Mouse (Mus musculus) lung, embryonic 15.5 days (tissue): ENCODE data around the gene Lrrc75a. TPM values are rescaled to one million over a fixed set of nuclear protein-coding genes. Genes with fewer than 3 reads are reported as not detected.

Experiments
- ATAC-seq: fragments of 200-750 bp; cut with Nextera tagmentation; 2 replicates; pipeline ENCODE4 v1.8.0; 2017; ENCODE audit warnings: moderate number of reproducible peaks, borderline replicate concordance; ENCODE audit not compliant: low FRiP score, low TSS enrichment; ENCODE audit errors: extremely low read depth
- H3K27ac ChIP-seq: fragments of 300-500 bp; sonication (generic); 2 replicates; pipeline ENCODE4 v1.5.1; 2015; ENCODE audit warnings: moderate library complexity, mild to moderate bottlenecking, inconsistent platforms
- H3K27me3 ChIP-seq: fragments of 300-500 bp; sonication (generic); 2 replicates; pipeline ENCODE4 v1.6.1; 2015; ENCODE audit warnings: inconsistent platforms
- H3K36me3 ChIP-seq: fragments of 300-500 bp; sonication (generic); 2 replicates; pipeline ENCODE4 v1.6.1; 2015; ENCODE audit warnings: inconsistent platforms
- H3K4me1 ChIP-seq: fragments of 300-500 bp; sonication (generic); 2 replicates; pipeline ENCODE4 v1.6.1; 2015; ENCODE audit warnings: inconsistent platforms
- H3K4me2 ChIP-seq: fragments of 300-500 bp; sonication (generic); 2 replicates; pipeline ENCODE4 v1.6.1; 2015; ENCODE audit warnings: inconsistent platforms, mild to moderate bottlenecking, moderate library complexity
- H3K4me3 ChIP-seq: fragments of 300-500 bp; sonication (generic); 2 replicates; pipeline ENCODE4 v1.5.1; 2015; ENCODE audit warnings: mild to moderate bottlenecking, inconsistent platforms
- H3K9ac ChIP-seq: fragments of 300-500 bp; sonication (generic); 2 replicates; pipeline ENCODE4 v1.6.1; 2015; ENCODE audit warnings: inconsistent platforms
- H3K9me3 ChIP-seq: fragments of 300-500 bp; sonication (generic); 2 replicates; pipeline ENCODE4 v1.6.1; 2016; ENCODE audit warnings: inconsistent platforms
- WGBS: fragments of 180-500 bp; shearing (Covaris S2); methylation state at CpG from one replicate; pipeline ENCODE4 v1.1.7; 2015; 5-methylcytosine and 5-hydroxymethylcytosine counted together
- polyA plus RNA-seq: library from polyadenylated mRNA; unstranded; fragments of >200 nt; fragmentation: Nextera tagmentation; extraction: Ambion mirVana; gene quantifications from 2 replicates; pipeline ENCODE4 v1.2.1, GENCODE M21; 2015

Gene Lrrc75a
- polyA plus RNA-seq, 1 experiment from 2014 or later = 12.6 TPM

GRCm38 (mm10) chr11:62557205-62557604, 91.1 kb downstream of the Lrrc75a start:
- H3K9me3 ChIP-seq = no peaks in the 10 kb centered on the region
- H3K36me3 ChIP-seq = peaks cover 23% of the 10 kb centered on the region
- 45% methylated on average over 5 of the region's 5 CpGs for WGBS
- no peak overlapping the region for H3K27ac ChIP-seq
- H3K9ac ChIP-seq = no peak overlapping the region
- no peak overlapping the region for H3K4me2 ChIP-seq
- ATAC-seq = no peak
- H3K4me1 ChIP-seq = peaks cover 24% of the 10 kb centered on the region
- H3K4me3 ChIP-seq = no peak overlapping the region
- no peaks in the 10 kb centered on the region for H3K27me3 ChIP-seq

DNA sequence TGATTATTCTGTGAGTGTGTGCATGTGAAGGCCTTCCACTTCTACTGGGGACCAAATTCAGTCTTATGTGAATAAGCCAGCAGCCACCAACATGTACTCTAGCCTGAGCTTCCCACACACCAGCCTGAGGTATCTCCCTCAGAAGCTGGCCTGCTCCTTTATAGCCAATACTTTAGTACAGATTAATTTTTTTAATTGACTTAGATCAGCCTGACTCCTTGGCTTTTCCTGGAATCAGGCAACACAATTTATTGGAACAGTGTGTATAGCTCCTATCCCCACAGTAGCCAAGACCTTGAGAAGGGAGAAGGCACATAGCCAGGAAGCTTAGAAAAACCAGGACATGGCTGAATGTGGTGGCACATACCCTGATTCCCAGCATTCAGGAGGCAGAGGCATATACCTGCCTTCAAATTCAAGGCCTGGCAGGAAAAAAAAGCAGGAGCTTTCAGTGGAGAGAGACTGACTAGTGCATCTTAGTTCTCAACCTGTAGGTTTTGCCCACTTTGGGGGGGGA, 92.4 kb downstream of the Lrrc75a start:
- H3K4me2 ChIP-seq = no peak overlapping the region
- no peak overlapping the region for H3K9ac ChIP-seq
- H3K4me1 ChIP-seq = peaks cover 24% of the 10 kb centered on the region
- no peak for ATAC-seq
- H3K27ac ChIP-seq = no peak overlapping the region
- peaks cover 23% of the 10 kb centered on the region for H3K36me3 ChIP-seq
- H3K4me3 ChIP-seq = no peak overlapping the region
- no peaks in the 10 kb centered on the region for H3K9me3 ChIP-seq
- H3K27me3 ChIP-seq = no peaks in the 10 kb centered on the region

DNA sequence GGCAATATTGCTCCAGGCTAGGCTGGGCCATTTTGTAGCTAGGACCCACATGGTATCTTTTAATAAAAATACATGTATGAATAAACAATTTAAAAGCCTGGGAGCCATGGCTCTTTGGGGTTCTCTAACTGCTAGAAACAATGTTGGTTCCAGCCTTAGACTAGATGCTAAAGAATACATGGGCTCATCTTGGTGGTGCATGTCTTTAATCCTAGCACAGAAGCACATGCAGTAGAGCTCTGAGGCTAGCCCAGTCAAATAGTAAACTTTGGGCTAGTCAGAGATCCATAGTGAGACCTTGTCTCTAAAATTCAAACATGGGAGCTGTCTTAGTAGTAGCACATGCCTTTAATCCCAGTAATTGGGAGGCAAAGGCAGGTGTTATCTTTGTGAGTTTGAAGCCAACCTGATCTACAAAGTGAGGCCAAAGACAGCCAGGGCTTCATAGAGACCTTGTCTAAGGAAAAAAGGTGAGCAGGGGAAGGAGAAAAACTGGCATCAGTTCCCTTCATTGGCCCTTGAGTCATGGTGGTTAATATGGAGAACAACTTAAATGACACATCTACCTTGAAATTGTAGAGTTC, 93.3 kb downstream of the Lrrc75a start:
- H3K9me3 ChIP-seq = no peaks in the 10 kb centered on the region
- H3K36me3 ChIP-seq = peaks cover 23% of the 10 kb centered on the region
- H3K4me3 ChIP-seq = peak overlapping the region; percentile 45
- H3K27me3 ChIP-seq = no peaks in the 10 kb centered on the region
- no peak overlapping the region for H3K9ac ChIP-seq
- peaks cover 24% of the 10 kb centered on the region for H3K4me1 ChIP-seq
- ATAC-seq = no peak
- H3K27ac ChIP-seq = no peak overlapping the region
- peak overlapping the region; percentile 80 for H3K4me2 ChIP-seq

Other genes with a start within 250 kb of the Lrrc75a start
- gene Pigl, start 190.1 kb downstream of the Lrrc75a start, polyA plus RNA-seq = 7.7 and 9.0 TPM in 2 replicates
- gene Ncor1, start 190.0 kb downstream of the Lrrc75a start, polyA plus RNA-seq = 145 and 156 TPM in 2 replicates
- gene Cenpv, start 109.3 kb downstream of the Lrrc75a start, polyA plus RNA-seq = 13.7 and 14.1 TPM in 2 replicates
- 3,157 and 3,186 TPM in 2 replicates for gene Ubb, start 97.4 kb downstream of the Lrrc75a start, polyA plus RNA-seq
- gene Trpv2, start 74.0 kb downstream of the Lrrc75a start, polyA plus RNA-seq = 4.6 and 5.5 TPM in 2 replicates
- 40.9 and 42.1 TPM in 2 replicates for gene Mmgt2, start 141 bp upstream of the Lrrc75a start, polyA plus RNA-seq
- 5.8 and 6.6 TPM in 2 replicates for gene Zfp287, start 83.4 kb upstream of the Lrrc75a start, polyA plus RNA-seq
- gene Gm10428, start 104.6 kb upstream of the Lrrc75a start, polyA plus RNA-seq = not detected in 2 replicates
- gene Zfp286, start 140.9 kb upstream of the Lrrc75a start, polyA plus RNA-seq = 16.6 and 16.7 TPM in 2 replicates
- 20.2 and 23.6 TPM in 2 replicates for gene Trim16, start 171.7 kb upstream of the Lrrc75a start, polyA plus RNA-seq
- gene Fbxw10, start 198.5 kb upstream of the Lrrc75a start, polyA plus RNA-seq = 0.38 and 0.49 TPM in 2 replicates
- 69.3 and 74.3 TPM in 2 replicates for gene Tvp23b, start 230.9 kb upstream of the Lrrc75a start, polyA plus RNA-seq